Mouse (Mus musculus) hindbrain, embryonic 14.5 days (tissue): ENCODE results near the gene Pdlim4. TPM values are rescaled to one million over a fixed set of nuclear protein-coding genes. Genes with fewer than 3 reads are reported as not detected.

ENCODE experiments used
- ATAC-seq: fragments of 200-750 bp; cut with Nextera tagmentation; 2 replicates; pipeline ENCODE4 v1.8.0; 2017; ENCODE audit warnings: moderate number of reproducible peaks, mild to moderate bottlenecking, moderate TSS enrichment, moderate library complexity; ENCODE audit not compliant: low FRiP score
- DNase-seq: peaks from one replicate; pipeline ENCODE4 v3.0.0-alpha.2; 2015; ENCODE audit warnings: low spot score
- H3K27ac ChIP-seq: fragments of 300-500 bp; sonication (generic); 2 replicates; pipeline ENCODE4 v1.5.1; 2014; ENCODE audit warnings: mild to moderate bottlenecking, moderate library complexity
- H3K27me3 ChIP-seq: fragments of 300-500 bp; sonication (generic); 2 replicates; pipeline ENCODE4 v1.6.1; 2014; ENCODE audit warnings: mild to moderate bottlenecking, low read length, mixed read lengths; ENCODE audit not compliant: control insufficient read depth, insufficient read depth
- H3K36me3 ChIP-seq: fragments of 300-500 bp; sonication (generic); replicated peaks from 2 replicates; pipeline ENCODE4 v1.6.1; 2014; ENCODE audit not compliant: control insufficient read depth, insufficient read depth
- H3K4me1 ChIP-seq: fragments of 300-500 bp; sonication (generic); replicated peaks from 2 replicates; pipeline ENCODE4 v1.6.1; 2014; ENCODE audit warnings: antibody characterized with exemption, low read length, mixed read lengths; ENCODE audit not compliant: control insufficient read depth, insufficient read depth
- H3K4me2 ChIP-seq: fragments of 300-500 bp; sonication (generic); replicated peaks from 2 replicates; pipeline ENCODE4 v1.6.1; 2014; ENCODE audit warnings: mild to moderate bottlenecking, moderate library complexity
- H3K4me3 ChIP-seq: fragments of 300-500 bp; sonication (generic); replicated peaks from 2 replicates; pipeline ENCODE4 v1.5.1; 2014; ENCODE audit warnings: mild to moderate bottlenecking, low read length
- H3K9ac ChIP-seq: fragments of 300-500 bp; sonication (generic); 2 replicates; pipeline ENCODE4 v1.6.1; 2014
- H3K9me3 ChIP-seq: fragments of 300-500 bp; sonication (generic); 2 replicates; pipeline ENCODE4 v1.6.1; 2016; ENCODE audit warnings: low read length; ENCODE audit not compliant: control insufficient read depth
- WGBS: fragments of 180-500 bp; shearing (Covaris S2); extraction: QIAGEN DNeasy Blood & Tissue Kit; methylation state at CpG from one replicate; pipeline ENCODE4 v1.1.7; 2014; 5-methylcytosine and 5-hydroxymethylcytosine counted together
- polyA plus RNA-seq: library from polyadenylated mRNA; unstranded; fragments of >200 nt; fragmentation: Nextera tagmentation; extraction: Ambion mirVana; gene quantifications from 2 replicates; pipeline ENCODE4 v1.2.1, GENCODE M21; 2014

Pdlim4 gene
- polyA plus RNA-seq, 1 experiment from 2014 or later: 30.0 TPM

GRCm38 (mm10) chr11:54100045-54100691, 31.4 kb upstream of the Pdlim4 start, which contains the start of gene P4ha2:
P4ha2 (plus strand) TSS chr11:54100095.
- H3K9me3 ChIP-seq: no peaks in the 10 kb centered on the region
- peak within 1 kb of the TSS; percentile 70 for H3K9ac ChIP-seq
- no peaks in the 10 kb centered on the region for H3K36me3 ChIP-seq
- H3K27ac ChIP-seq: no peak within 1 kb of the TSS
- DNase-seq (no peak), ATAC-seq (peak; percentile 31; the same call in 1 of the 2 replicates)
- 50% methylated on average over 10 of the region's 10 CpGs for whole genome bisulfite sequencing
- peak within 1 kb of the TSS; percentile 100 for H3K4me2 ChIP-seq
- peaks cover 16% of the 10 kb centered on the region; the same call in 1 of the 2 replicates for H3K27me3 ChIP-seq
- no peaks in the 10 kb centered on the region for H3K4me1 ChIP-seq
- peak within 1 kb of the TSS; percentile 62 for H3K4me3 ChIP-seq

GRCm38 (mm10) chr11:54093000-54093399, 24.2 kb upstream of the Pdlim4 start:
- no peak for ATAC-seq
- 15% methylated on average over 3 of the region's 3 CpGs for WGBS

GRCm38 (mm10) chr11:54092188-54092587, 23.4 kb upstream of the Pdlim4 start:
- no peak overlapping the region for H3K4me2 ChIP-seq
- H3K27ac ChIP-seq: no peak overlapping the region
- no peaks in the 10 kb centered on the region for H3K36me3 ChIP-seq
- no peak for ATAC-seq
- H3K27me3 ChIP-seq: no peaks in the 10 kb centered on the region
- H3K9ac ChIP-seq: no peak overlapping the region
- H3K9me3 ChIP-seq: no peaks in the 10 kb centered on the region
- H3K4me1 ChIP-seq: no peaks in the 10 kb centered on the region
- no peak overlapping the region for H3K4me3 ChIP-seq
- whole genome bisulfite sequencing: 77% methylated on average over 7 of the region's 7 CpGs
- DNase-seq: no peak

More at GRCm38 (mm10) chr11:54093000-54093399, 24.2 kb upstream of the Pdlim4 start:
- Histone ChIP-seq H3K36me3 (no peaks in the 10 kb centered on the region), H3K9me3 (no peaks in the 10 kb centered on the region), H3K27me3 (no peaks in the 10 kb centered on the region), H3K4me3 (no peak overlapping the region), H3K4me1 (no peaks in the 10 kb centered on the region), H3K9ac (no peak overlapping the region), H3K4me2 (no peak overlapping the region), H3K27ac (no peak overlapping the region)
- peak; percentile 60 for DNase-seq

GRCm38 (mm10) chr11:54091726-54092125, 22.9 kb upstream of the Pdlim4 start:
- H3K4me2 ChIP-seq: no peak overlapping the region
- no peak overlapping the region for H3K27ac ChIP-seq
- no peak for ATAC-seq
- H3K9ac ChIP-seq: no peak overlapping the region
- no peaks in the 10 kb centered on the region for H3K36me3 ChIP-seq
- 53% methylated on average over 8 of the region's 8 CpGs for WGBS
- DNase-seq: no peak
- no peaks in the 10 kb centered on the region for H3K27me3 ChIP-seq
- no peaks in the 10 kb centered on the region for H3K9me3 ChIP-seq
- H3K4me3 ChIP-seq: no peak overlapping the region
- H3K4me1 ChIP-seq: no peaks in the 10 kb centered on the region

- Histone ChIP-seq H3K4me3 (no peak overlapping the region), H3K4me2 (no peak overlapping the region), H3K4me1 (no peaks in the 10 kb centered on the region), H3K27me3 (no peaks in the 10 kb centered on the region), H3K36me3 (no peaks in the 10 kb centered on the region), H3K27ac (no peak overlapping the region), H3K9ac (no peak overlapping the region), H3K9me3 (no peaks in the 10 kb centered on the region)
- ATAC-seq (no peak), DNase-seq (no peak)
- 83% methylated on average over 1 of the region's 1 CpGs for WGBS
Measured at GRCm38 (mm10) chr11:54090091-54090879, 21.5 kb upstream of the Pdlim4 start.

GRCm38 (mm10) chr11:54088947-54089317, 20.1 kb upstream of the Pdlim4 start:
- peak; percentile 77 for DNase-seq
- no peaks in the 10 kb centered on the region for H3K36me3 ChIP-seq
- H3K9me3 ChIP-seq: no peaks in the 10 kb centered on the region
- 45% methylated on average over 5 of the region's 5 CpGs for WGBS
- no peak overlapping the region for H3K27ac ChIP-seq
- H3K27me3 ChIP-seq: no peaks in the 10 kb centered on the region
- H3K4me3 ChIP-seq: no peak overlapping the region
- ATAC-seq: no peak; the same call in 1 of the 2 replicates
- H3K4me2 ChIP-seq: no peak overlapping the region
- no peaks in the 10 kb centered on the region for H3K4me1 ChIP-seq
- no peak overlapping the region for H3K9ac ChIP-seq

GRCm38 (mm10) chr11:54088253-54088946, 19.6 kb upstream of the Pdlim4 start:
- DNase-seq: no peak
- no peak for ATAC-seq
- Histone ChIP-seq H3K36me3 (no peaks in the 10 kb centered on the region), H3K4me3 (no peak overlapping the region), H3K9ac (no peak overlapping the region), H3K9me3 (no peaks in the 10 kb centered on the region), H3K27me3 (no peaks in the 10 kb centered on the region), H3K27ac (no peak overlapping the region), H3K4me2 (no peak overlapping the region), H3K4me1 (no peaks in the 10 kb centered on the region)
- 82% methylated on average over 7 of the region's 7 CpGs for WGBS

- ATAC-seq: no peak
- H3K27me3 ChIP-seq: no peaks in the 10 kb centered on the region
- WGBS: 51% methylated on average over 5 of the region's 5 CpGs
Measured at GRCm38 (mm10) chr11:54085816-54086215, 17.0 kb upstream of the Pdlim4 start.

GRCm38 (mm10) chr11:54084976-54085375, 16.2 kb upstream of the Pdlim4 start:
- no peak overlapping the region for H3K9ac ChIP-seq
- H3K4me2 ChIP-seq: no peak overlapping the region
- ATAC-seq (no peak), DNase-seq (no peak)
- no peaks in the 10 kb centered on the region for H3K36me3 ChIP-seq
- H3K27me3 ChIP-seq: no peaks in the 10 kb centered on the region
- no peaks in the 10 kb centered on the region for H3K9me3 ChIP-seq
- WGBS: 95% methylated on average over 1 of the region's 1 CpGs
- H3K4me1 ChIP-seq: no peaks in the 10 kb centered on the region
- H3K4me3 ChIP-seq: no peak overlapping the region
- no peak overlapping the region for H3K27ac ChIP-seq

More at GRCm38 (mm10) chr11:54085816-54086215, 17.0 kb upstream of the Pdlim4 start:
- no peak for DNase-seq
- no peaks in the 10 kb centered on the region for H3K4me1 ChIP-seq
- H3K36me3 ChIP-seq: no peaks in the 10 kb centered on the region
- H3K4me3 ChIP-seq: no peak overlapping the region
- no peak overlapping the region for H3K4me2 ChIP-seq
- no peak overlapping the region for H3K27ac ChIP-seq
- no peak overlapping the region for H3K9ac ChIP-seq
- H3K9me3 ChIP-seq: no peaks in the 10 kb centered on the region
